Mouse (Mus musculus) small intestine, adult 2 months (tissue): ENCODE data around the gene Snx30. TPM values are rescaled to one million over a fixed set of nuclear protein-coding genes. Genes with fewer than 3 reads are reported as not detected.

Experiments
- H3K27ac ChIP-seq: fragments of 200-500 bp; 2 replicates; pipeline ENCODE4 v1.5.1; 2012; ENCODE audit warnings: low read depth, low read length, control low read depth, inconsistent platforms; ENCODE audit not compliant: insufficient read depth
- H3K27me3 ChIP-seq: fragments of 200-500 bp; 2 replicates; pipeline ENCODE4 v1.6.1; 2012; ENCODE audit warnings: mild to moderate bottlenecking, moderate library complexity, low read length, inconsistent platforms; ENCODE audit not compliant: control insufficient read depth, insufficient read depth
- H3K36me3 ChIP-seq: fragments of 200-500 bp; 2 replicates; pipeline ENCODE4 v1.6.1; 2012; ENCODE audit warnings: mild to moderate bottlenecking, low read length, control low read depth, inconsistent platforms; ENCODE audit not compliant: control insufficient read depth, insufficient read depth
- H3K4me1 ChIP-seq: fragments of 200-500 bp; 2 replicates; pipeline ENCODE4 v1.6.1; 2012; ENCODE audit warnings: low read length, inconsistent platforms, mixed read lengths; ENCODE audit not compliant: control insufficient read depth, insufficient read depth, insufficient read length
- H3K4me3 ChIP-seq: fragments of 200-500 bp; 2 replicates; pipeline ENCODE4 v1.5.1; 2012; ENCODE audit warnings: low read depth, mild to moderate bottlenecking, control low read depth, inconsistent platforms, low read length, moderate library complexity
- CTCF ChIP-seq: fragments of 200-500 bp; IDR thresholded peaks from 2 replicates; pipeline ENCODE4 v1.5.1; 2012; ENCODE audit warnings: low read depth, mild to moderate bottlenecking, control low read depth, inconsistent platforms, low read length, moderate library complexity, mixed read lengths; ENCODE audit not compliant: insufficient replicate concordance, insufficient read length; ENCODE audit errors: extremely low read depth
- POLR2A ChIP-seq: fragments of 200-500 bp; IDR thresholded peaks from 2 replicates; pipeline ENCODE4 v1.6.1; 2012; ENCODE audit warnings: low read depth, mild to moderate bottlenecking, control low read depth, inconsistent platforms, low read length, moderate library complexity
- WGBS: fragments of 180-500 bp; shearing (Covaris S2); methylation state at CpG from one replicate; pipeline ENCODE4 v1.1.7; 2018; 5-methylcytosine and 5-hydroxymethylcytosine counted together
- polyA plus RNA-seq: library from polyadenylated mRNA; depleted of rRNA; stranded (reverse); fragments of >200 nt; gene quantifications from 2 replicates; pipeline ENCODE4 v1.2.3, GENCODE M21; 2012; rRNA removed

Snx30 gene
- polyA plus RNA-seq, 1 experiment, result 0.75 TPM

GRCm38 (mm10) chr4:59925082-59925481 lies 119.4 kb downstream of the Snx30 start:
- no peak for TF ChIP-seq POLR2A
- TF ChIP-seq CTCF, result no peak

GRCm38 (mm10) chr4:59927666-59928065 lies 122.0 kb downstream of the Snx30 start:
- Histone ChIP-seq H3K27me3 (no peaks in the 10 kb centered on the region), H3K4me1 (no peaks in the 10 kb centered on the region), H3K4me3 (no peak overlapping the region), H3K36me3 (no peaks in the 10 kb centered on the region), H3K27ac (no peak overlapping the region)
- TF ChIP-seq CTCF (no peak), POLR2A (no peak)
- WGBS, result 64% methylated on average over 3 of the region's 3 CpGs

More at GRCm38 (mm10) chr4:59925082-59925481, 119.4 kb downstream of the Snx30 start:
- no peaks in the 10 kb centered on the region for H3K27me3 ChIP-seq
- H3K4me3 ChIP-seq, result no peak overlapping the region
- 87% methylated on average over 9 of the region's 9 CpGs for WGBS
- no peaks in the 10 kb centered on the region for H3K4me1 ChIP-seq
- H3K27ac ChIP-seq, result no peak overlapping the region
- H3K36me3 ChIP-seq, result no peaks in the 10 kb centered on the region

- 11% methylated on average over 6 of the region's 6 CpGs for WGBS
Observed at GRCm38 (mm10) chr4:59928347-59928746, 122.7 kb downstream of the Snx30 start.

GRCm38 (mm10) chr4:59932505-59933281 lies 127.1 kb downstream of the Snx30 start:
- H3K4me1 ChIP-seq, result no peaks in the 10 kb centered on the region; the same call in 1 of the 2 replicates
- no peaks in the 10 kb centered on the region for H3K27me3 ChIP-seq
- H3K27ac ChIP-seq, result no peak overlapping the region
- TF ChIP-seq CTCF (peak; percentile 53; the same call in 1 of the 2 replicates), POLR2A (no peak)
- H3K4me3 ChIP-seq, result no peak overlapping the region
- no peaks in the 10 kb centered on the region for H3K36me3 ChIP-seq
- 46% methylated on average over 6 of the region's 6 CpGs for WGBS

More at GRCm38 (mm10) chr4:59928347-59928746, 122.7 kb downstream of the Snx30 start:
- Histone ChIP-seq H3K27ac (no peak overlapping the region), H3K4me3 (no peak overlapping the region), H3K4me1 (no peaks in the 10 kb centered on the region), H3K36me3 (no peaks in the 10 kb centered on the region), H3K27me3 (no peaks in the 10 kb centered on the region)
- no peak for TF ChIP-seq POLR2A
- peak; percentile 55; the same call in 1 of the 2 replicates for TF ChIP-seq CTCF

- Histone ChIP-seq H3K4me3 (no peak overlapping the region), H3K27ac (no peak overlapping the region), H3K27me3 (no peaks in the 10 kb centered on the region), H3K4me1 (peaks cover 3% of the 10 kb centered on the region; the same call in 1 of the 2 replicates), H3K36me3 (no peaks in the 10 kb centered on the region)
- WGBS, result 38% methylated on average over 2 of the region's 2 CpGs
- TF ChIP-seq POLR2A (no peak), CTCF (no peak)
Observed at GRCm38 (mm10) chr4:59937543-59937942, 131.9 kb downstream of the Snx30 start.

Other genes with a start within 250 kb of the Snx30 start
- gene Hsdl2, start 224.3 kb upstream of the Snx30 start, polyA plus RNA-seq, result 2.5 and 3.8 TPM in 2 replicates
- 1.6 and 4.3 TPM in 2 replicates for gene E130308A19Rik, start 179.6 kb upstream of the Snx30 start, polyA plus RNA-seq
- gene Inip, start 4.3 kb upstream of the Snx30 start, polyA plus RNA-seq, result 1.8 and 4.1 TPM in 2 replicates
- gene Slc46a2, start 109.2 kb downstream of the Snx30 start, polyA plus RNA-seq, result not detected in 2 replicates
- not detected in 2 replicates for gene Mup4, start 154.9 kb downstream of the Snx30 start, polyA plus RNA-seq
- gene Mup6, start 158.5 kb downstream of the Snx30 start, polyA plus RNA-seq, result not detected in 2 replicates